Mouse (Mus musculus): ENCODE measurements at regions not wholly inside any gene's neighbourhood (a gene's known extent, or its start where the extent isn't known, plus 50 kb on each side); places are given as distances from the start of the nearest gene placed in this dataset.

DNA sequence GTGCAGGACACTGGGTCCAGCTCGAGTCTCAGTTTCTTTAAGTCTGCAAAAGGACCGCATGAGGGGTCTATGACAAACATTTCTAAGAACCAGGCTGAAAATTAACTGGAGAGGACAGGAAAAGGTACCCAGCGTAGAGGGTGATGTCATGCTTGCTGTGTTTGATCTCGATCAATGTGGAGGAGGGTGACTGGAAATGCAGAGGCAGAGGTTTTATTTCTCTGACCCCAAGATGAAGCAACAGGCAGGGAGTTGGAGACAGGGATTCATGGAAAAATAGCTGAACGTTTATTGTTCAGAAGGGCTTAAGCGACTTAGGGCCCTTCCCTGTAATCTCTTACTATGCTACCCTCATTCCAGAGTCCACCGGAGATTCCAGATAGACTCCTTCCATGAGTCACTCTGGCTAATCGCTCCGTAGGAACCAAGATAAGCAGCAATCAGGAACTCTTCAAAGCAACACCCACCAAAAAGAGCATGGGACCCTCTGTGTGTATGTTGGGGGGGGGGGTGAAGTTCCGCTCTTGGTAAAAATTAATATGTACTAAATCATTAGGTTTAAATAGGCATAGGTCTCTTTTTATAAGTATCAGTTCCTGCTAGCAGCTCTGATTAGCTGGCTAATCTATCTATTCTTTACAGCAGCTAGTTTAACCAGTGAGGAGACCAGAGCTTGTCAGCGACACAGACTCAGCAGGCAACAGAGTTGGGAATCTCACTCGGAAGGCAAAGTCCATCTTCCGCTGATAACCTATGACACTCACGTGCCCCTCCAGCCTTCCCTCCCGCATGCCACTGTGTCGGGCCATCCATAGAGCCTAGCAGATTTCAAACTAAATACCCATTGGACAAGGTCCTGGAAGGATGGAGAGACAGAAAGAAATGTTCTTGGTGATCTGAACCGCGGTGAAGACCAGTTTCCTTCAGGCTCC lies 146.3 kb downstream of the Maf start:
- 44% methylated on average over 18 of the region's 18 CpGs for WGBS
- Histone ChIP-seq H3K27me3 (replicated peaks; ENCODE audit: control insufficient read depth, insufficient read depth, low read length) (no peaks in the 10 kb centered on the region), H3K9me3 (ENCODE audit: control insufficient read depth, low read length) (no peaks in the 10 kb centered on the region), H3K36me3 (ENCODE audit: control insufficient read depth, insufficient read depth, low read length) (no peaks in the 10 kb centered on the region), H3K9ac (ENCODE audit: low read length) (no peak overlapping the region), H3K4me1 (replicated peaks; ENCODE audit: control insufficient read depth, insufficient read depth, low read length) (no peaks in the 10 kb centered on the region), H3K4me3 (ENCODE audit: low read depth, low read length) (no peak overlapping the region), H3K4me2 (ENCODE audit: low read length) (no peak overlapping the region), H3K27ac (ENCODE audit: low read depth) (peak overlapping the region; percentile 60)
- ATAC-seq (replicated peaks; ENCODE audit: low FRiP score, low TSS enrichment, low read depth) (peak; percentile 89), DNase-seq (ENCODE audit: low spot score) (peak; percentile 59)

DNA sequence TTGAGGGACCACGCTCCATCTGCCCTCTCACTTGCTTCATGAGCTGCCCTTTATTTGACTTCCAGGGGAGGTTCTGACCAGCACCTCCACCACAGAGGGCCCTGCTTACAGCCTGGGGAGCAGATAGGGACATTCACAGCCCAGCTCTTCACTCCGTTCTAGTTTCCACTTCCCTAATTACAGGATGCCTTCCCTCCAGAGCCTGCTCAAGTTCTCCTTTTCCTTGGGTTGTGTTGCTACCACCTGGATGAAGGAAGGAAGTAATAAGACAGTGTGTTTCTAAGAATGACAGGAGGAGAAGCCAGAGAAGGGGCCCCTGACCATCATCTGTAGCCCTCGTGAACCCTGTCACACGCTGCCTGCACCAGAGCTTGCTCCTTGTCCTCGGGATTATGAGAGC lies 152.1 kb downstream of the Maf start:
- H3K4me2 ChIP-seq (ENCODE audit: low read length), result no peak overlapping the region
- no peak for ATAC-seq (replicated peaks; ENCODE audit: low FRiP score, low TSS enrichment, low read depth)
- DNase-seq (ENCODE audit: low spot score), result peak; percentile 45
- H3K4me1 ChIP-seq (replicated peaks; ENCODE audit: control insufficient read depth, insufficient read depth, low read length), result no peaks in the 10 kb centered on the region
- no peaks in the 10 kb centered on the region for H3K36me3 ChIP-seq (ENCODE audit: control insufficient read depth, insufficient read depth, low read length)
- WGBS, result 83% methylated on average over 5 of the region's 5 CpGs
- no peak overlapping the region for H3K27ac ChIP-seq (ENCODE audit: low read depth)
- H3K27me3 ChIP-seq (replicated peaks; ENCODE audit: control insufficient read depth, insufficient read depth, low read length), result no peaks in the 10 kb centered on the region
- H3K9ac ChIP-seq (ENCODE audit: low read length), result no peak overlapping the region
- H3K4me3 ChIP-seq (ENCODE audit: low read depth, low read length), result no peak overlapping the region
- H3K9me3 ChIP-seq (ENCODE audit: control insufficient read depth, low read length), result no peaks in the 10 kb centered on the region

DNA sequence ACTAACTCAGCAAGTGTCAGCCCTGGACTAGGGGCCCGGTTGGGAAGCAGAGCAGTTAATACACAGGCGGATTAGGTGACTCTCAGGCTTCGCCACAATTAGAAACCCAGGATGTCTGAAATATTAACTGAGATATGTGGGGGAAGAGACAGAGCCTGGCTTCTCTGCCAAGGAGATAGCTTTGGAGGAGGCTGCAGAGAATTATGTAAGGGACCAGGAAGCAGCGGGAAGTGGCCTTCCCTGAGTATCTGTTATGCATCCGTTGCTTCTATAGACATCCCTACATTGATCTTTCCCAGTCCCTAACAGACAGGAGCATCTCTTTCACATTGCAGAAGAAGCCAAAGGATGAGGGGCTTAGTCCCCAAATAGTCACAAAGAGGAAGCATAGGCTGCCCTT lies 153.4 kb downstream of the Maf start:
- ATAC-seq (replicated peaks; ENCODE audit: low FRiP score, low TSS enrichment, low read depth), result no peak
- H3K27me3 ChIP-seq (replicated peaks; ENCODE audit: control insufficient read depth, insufficient read depth, low read length), result no peaks in the 10 kb centered on the region
- no peaks in the 10 kb centered on the region for H3K4me1 ChIP-seq (replicated peaks; ENCODE audit: control insufficient read depth, insufficient read depth, low read length)
- H3K4me2 ChIP-seq (ENCODE audit: low read length), result no peak overlapping the region
- no peak for DNase-seq (ENCODE audit: low spot score)
- no peak overlapping the region for H3K4me3 ChIP-seq (ENCODE audit: low read depth, low read length)
- no peak overlapping the region for H3K9ac ChIP-seq (ENCODE audit: low read length)
- H3K9me3 ChIP-seq (ENCODE audit: control insufficient read depth, low read length), result no peaks in the 10 kb centered on the region
- H3K27ac ChIP-seq (ENCODE audit: low read depth), result no peak overlapping the region
- WGBS, result 81% methylated on average over 5 of the region's 5 CpGs
- no peaks in the 10 kb centered on the region for H3K36me3 ChIP-seq (ENCODE audit: control insufficient read depth, insufficient read depth, low read length)

DNA sequence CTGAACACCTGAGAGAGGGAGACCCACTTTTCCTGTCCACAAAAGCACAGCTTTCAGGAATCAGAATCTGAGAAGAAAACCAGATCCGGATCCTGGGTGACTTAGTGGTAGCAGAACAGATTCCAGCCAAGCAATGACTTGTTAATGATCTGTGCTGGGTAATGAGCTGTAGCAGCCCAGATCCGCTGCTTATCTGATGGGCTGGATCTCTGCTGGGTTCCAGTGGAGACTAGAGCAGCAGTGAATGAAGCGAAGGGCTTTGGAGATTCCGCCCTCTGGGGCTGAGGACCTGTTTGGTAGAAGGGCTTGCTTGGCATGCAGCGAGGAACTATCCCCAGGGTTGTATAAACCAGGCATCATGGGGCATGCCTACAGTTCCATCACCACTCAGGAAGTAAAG lies 156.3 kb downstream of the Maf start:
- Histone ChIP-seq H3K36me3 (ENCODE audit: control insufficient read depth, insufficient read depth, low read length) (no peaks in the 10 kb centered on the region), H3K4me2 (ENCODE audit: low read length) (no peak overlapping the region), H3K4me3 (ENCODE audit: low read depth, low read length) (no peak overlapping the region), H3K4me1 (replicated peaks; ENCODE audit: control insufficient read depth, insufficient read depth, low read length) (no peaks in the 10 kb centered on the region), H3K27ac (ENCODE audit: low read depth) (no peak overlapping the region), H3K9ac (ENCODE audit: low read length) (no peak overlapping the region), H3K9me3 (ENCODE audit: control insufficient read depth, low read length) (no peaks in the 10 kb centered on the region), H3K27me3 (replicated peaks; ENCODE audit: control insufficient read depth, insufficient read depth, low read length) (no peaks in the 10 kb centered on the region)
- DNase-seq (ENCODE audit: low spot score), result no peak
- whole genome bisulfite sequencing, result 74% methylated on average over 5 of the region's 5 CpGs
- ATAC-seq (replicated peaks; ENCODE audit: low FRiP score, low TSS enrichment, low read depth), result no peak

DNA sequence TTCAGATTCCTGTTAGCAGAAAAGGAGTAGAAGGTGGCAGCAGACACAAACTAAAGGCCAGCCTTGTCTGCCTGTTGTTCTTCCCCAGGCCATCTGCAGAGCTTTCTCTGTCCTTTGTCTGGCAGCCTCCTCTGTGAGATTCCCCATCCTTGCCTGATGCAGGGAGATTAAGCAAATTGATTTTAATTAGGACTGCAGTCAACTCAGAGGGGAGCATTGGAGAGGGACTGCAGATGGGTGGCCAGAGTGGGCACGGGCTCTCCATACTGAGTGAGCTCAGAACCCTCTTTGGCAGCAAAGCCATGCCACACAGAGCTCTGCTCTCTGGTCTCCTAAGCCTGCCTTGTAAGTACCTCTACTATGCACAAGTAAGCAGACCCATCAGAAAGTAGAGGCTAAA lies 158.5 kb downstream of the Maf start:
- no peaks in the 10 kb centered on the region for H3K4me1 ChIP-seq (replicated peaks; ENCODE audit: control insufficient read depth, insufficient read depth, low read length)
- no peak overlapping the region for H3K27ac ChIP-seq (ENCODE audit: low read depth)
- ATAC-seq (replicated peaks; ENCODE audit: low FRiP score, low TSS enrichment, low read depth) (no peak), DNase-seq (ENCODE audit: low spot score) (no peak)
- WGBS, result 80% methylated on average over 1 of the region's 1 CpGs
- no peak overlapping the region for H3K9ac ChIP-seq (ENCODE audit: low read length)
- no peak overlapping the region for H3K4me2 ChIP-seq (ENCODE audit: low read length)
- no peaks in the 10 kb centered on the region for H3K9me3 ChIP-seq (ENCODE audit: control insufficient read depth, low read length)
- H3K36me3 ChIP-seq (ENCODE audit: control insufficient read depth, insufficient read depth, low read length), result no peaks in the 10 kb centered on the region
- no peaks in the 10 kb centered on the region for H3K27me3 ChIP-seq (replicated peaks; ENCODE audit: control insufficient read depth, insufficient read depth, low read length)
- H3K4me3 ChIP-seq (ENCODE audit: low read depth, low read length), result no peak overlapping the region

DNA sequence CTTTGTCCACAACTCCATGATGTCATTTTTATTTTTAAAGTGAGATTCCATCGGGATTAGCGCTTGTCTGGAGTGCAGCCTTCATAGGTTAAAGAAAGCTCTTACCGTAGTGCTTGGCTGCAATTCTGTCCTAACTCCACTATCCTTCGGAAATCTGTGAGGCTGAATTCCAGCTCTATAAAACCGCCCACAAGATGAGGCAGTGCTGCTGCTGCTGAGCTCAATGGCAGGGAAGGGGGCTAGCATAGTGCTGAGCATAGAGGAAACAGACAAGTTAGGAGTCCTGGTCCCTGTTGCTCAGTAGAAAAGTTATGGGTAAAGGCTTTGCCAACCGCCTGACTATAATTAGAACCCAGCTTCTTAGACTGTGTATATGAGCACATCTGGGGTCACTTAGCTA lies 163.5 kb downstream of the Maf start:
- no peak overlapping the region for H3K4me2 ChIP-seq (ENCODE audit: low read length)
- no peak for ATAC-seq (replicated peaks; ENCODE audit: low FRiP score, low TSS enrichment, low read depth)
- WGBS, result 60% methylated on average over 6 of the region's 6 CpGs
- no peaks in the 10 kb centered on the region for H3K9me3 ChIP-seq (ENCODE audit: control insufficient read depth, low read length)
- H3K9ac ChIP-seq (ENCODE audit: low read length), result no peak overlapping the region
- H3K27me3 ChIP-seq (replicated peaks; ENCODE audit: control insufficient read depth, insufficient read depth, low read length), result no peaks in the 10 kb centered on the region
- no peak overlapping the region for H3K27ac ChIP-seq (ENCODE audit: low read depth)
- no peaks in the 10 kb centered on the region for H3K4me1 ChIP-seq (replicated peaks; ENCODE audit: control insufficient read depth, insufficient read depth, low read length)
- no peak for DNase-seq (ENCODE audit: low spot score)
- no peak overlapping the region for H3K4me3 ChIP-seq (ENCODE audit: low read depth, low read length)
- H3K36me3 ChIP-seq (ENCODE audit: control insufficient read depth, insufficient read depth, low read length), result no peaks in the 10 kb centered on the region

DNA sequence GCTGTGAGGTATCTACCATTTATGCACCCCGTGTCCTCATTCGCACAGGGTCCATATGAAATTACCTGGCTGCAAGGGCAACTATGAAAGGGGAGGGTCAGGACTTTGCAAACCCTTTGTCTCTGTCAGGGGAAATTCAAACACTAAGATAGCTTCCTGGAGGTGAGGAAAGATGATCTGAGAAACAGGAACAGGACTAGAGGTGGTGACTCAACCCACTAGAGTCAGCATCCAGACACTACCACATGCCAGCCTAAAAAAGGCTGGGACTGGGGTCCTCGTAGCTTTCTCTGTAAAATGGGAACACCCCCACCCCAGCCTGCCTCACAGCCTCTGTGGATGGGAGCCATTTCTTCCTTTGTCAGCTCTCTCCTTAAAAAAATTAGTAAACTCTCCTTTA lies 164.7 kb downstream of the Maf start:
- DNase-seq (ENCODE audit: low spot score) (no peak), ATAC-seq (replicated peaks; ENCODE audit: low FRiP score, low TSS enrichment, low read depth) (no peak)
- no peaks in the 10 kb centered on the region for H3K27me3 ChIP-seq (replicated peaks; ENCODE audit: control insufficient read depth, insufficient read depth, low read length)
- no peak overlapping the region for H3K4me2 ChIP-seq (ENCODE audit: low read length)
- H3K4me1 ChIP-seq (replicated peaks; ENCODE audit: control insufficient read depth, insufficient read depth, low read length), result no peaks in the 10 kb centered on the region
- no peak overlapping the region for H3K4me3 ChIP-seq (ENCODE audit: low read depth, low read length)
- no peaks in the 10 kb centered on the region for H3K9me3 ChIP-seq (ENCODE audit: control insufficient read depth, low read length)
- WGBS, result 94% methylated on average over 3 of the region's 3 CpGs
- no peaks in the 10 kb centered on the region for H3K36me3 ChIP-seq (ENCODE audit: control insufficient read depth, insufficient read depth, low read length)
- no peak overlapping the region for H3K9ac ChIP-seq (ENCODE audit: low read length)
- H3K27ac ChIP-seq (ENCODE audit: low read depth), result no peak overlapping the region

DNA sequence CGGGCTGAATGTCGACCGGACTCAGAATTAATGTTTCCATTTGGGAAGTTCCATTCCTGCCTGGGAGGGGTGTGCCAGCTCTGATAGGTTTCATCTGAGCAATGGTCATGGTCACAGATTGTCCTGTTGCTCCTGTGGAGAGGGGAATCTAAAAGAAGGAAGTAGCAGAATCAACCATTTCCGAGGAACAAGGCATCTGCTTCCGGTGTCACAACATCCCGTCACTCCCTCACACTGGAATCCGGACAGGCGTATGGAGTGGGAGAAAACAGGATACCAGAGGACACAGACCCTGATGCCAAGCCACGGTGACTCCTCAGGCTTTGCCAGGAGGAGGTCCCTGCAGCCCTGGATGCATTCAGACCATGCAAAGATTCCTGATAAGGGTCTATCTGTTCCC lies 168.0 kb downstream of the Maf start:
- DNase-seq (ENCODE audit: low spot score) (no peak), ATAC-seq (replicated peaks; ENCODE audit: low FRiP score, low TSS enrichment, low read depth) (no peak)
- H3K4me3 ChIP-seq (ENCODE audit: low read depth, low read length), result no peak overlapping the region
- no peaks in the 10 kb centered on the region for H3K27me3 ChIP-seq (replicated peaks; ENCODE audit: control insufficient read depth, insufficient read depth, low read length)
- no peaks in the 10 kb centered on the region for H3K36me3 ChIP-seq (ENCODE audit: control insufficient read depth, insufficient read depth, low read length)
- 70% methylated on average over 9 of the region's 9 CpGs for WGBS
- H3K9me3 ChIP-seq (ENCODE audit: control insufficient read depth, low read length), result no peaks in the 10 kb centered on the region
- no peaks in the 10 kb centered on the region for H3K4me1 ChIP-seq (replicated peaks; ENCODE audit: control insufficient read depth, insufficient read depth, low read length)
- H3K4me2 ChIP-seq (ENCODE audit: low read length), result no peak overlapping the region
- no peak overlapping the region for H3K9ac ChIP-seq (ENCODE audit: low read length)
- H3K27ac ChIP-seq (ENCODE audit: low read depth), result no peak overlapping the region

DNA sequence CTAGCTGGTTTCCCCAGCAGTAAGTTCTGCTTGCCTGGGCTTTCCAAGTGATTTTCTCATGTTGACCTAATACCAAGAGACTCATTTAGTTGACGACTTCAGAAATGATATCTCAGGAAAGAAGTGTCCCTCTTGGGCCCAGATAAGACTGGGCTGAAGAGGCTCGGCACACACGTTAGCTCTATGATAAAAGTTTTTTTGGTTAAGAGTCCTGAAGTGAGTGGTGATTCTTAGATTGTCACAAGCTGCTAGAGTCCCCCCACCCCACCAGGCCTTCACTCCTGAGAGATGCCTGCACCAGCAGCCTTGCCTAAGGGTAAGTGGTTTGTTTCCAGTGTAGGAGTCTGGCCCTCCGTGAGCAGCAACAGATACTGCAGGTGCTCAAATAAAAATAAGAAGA lies 169.4 kb downstream of the Maf start:
- Histone ChIP-seq H3K4me1 (replicated peaks; ENCODE audit: control insufficient read depth, insufficient read depth, low read length) (peaks cover 5% of the 10 kb centered on the region; the same call in 1 of the 2 replicates), H3K9ac (ENCODE audit: low read length) (no peak overlapping the region), H3K36me3 (ENCODE audit: control insufficient read depth, insufficient read depth, low read length) (no peaks in the 10 kb centered on the region), H3K27me3 (replicated peaks; ENCODE audit: control insufficient read depth, insufficient read depth, low read length) (no peaks in the 10 kb centered on the region), H3K4me3 (ENCODE audit: low read depth, low read length) (no peak overlapping the region), H3K27ac (ENCODE audit: low read depth) (no peak overlapping the region), H3K4me2 (ENCODE audit: low read length) (no peak overlapping the region), H3K9me3 (ENCODE audit: control insufficient read depth, low read length) (no peaks in the 10 kb centered on the region)
- DNase-seq (ENCODE audit: low spot score), result no peak
- no peak for ATAC-seq (replicated peaks; ENCODE audit: low FRiP score, low TSS enrichment, low read depth)
- 81% methylated on average over 4 of the region's 4 CpGs for WGBS

Data from intestine, embryonic 14.5 days (tissue).